Mouse (Mus musculus) stomach, postnatal 0 days (tissue): Measurements from ENCODE around the gene Opalin.

Source experiments
- CTCF ChIP-seq: IDR thresholded peaks from 2 replicates; pipeline ENCODE4 v1.5.1; 2016; ENCODE audit warnings: antibody characterized with exemption, low read depth, mild to moderate bottlenecking, moderate library complexity
- EP300 ChIP-seq: optimal IDR thresholded peaks from 2 replicates; pipeline ENCODE3; 2016; ENCODE audit warnings: antibody characterized with exemption

DNA sequence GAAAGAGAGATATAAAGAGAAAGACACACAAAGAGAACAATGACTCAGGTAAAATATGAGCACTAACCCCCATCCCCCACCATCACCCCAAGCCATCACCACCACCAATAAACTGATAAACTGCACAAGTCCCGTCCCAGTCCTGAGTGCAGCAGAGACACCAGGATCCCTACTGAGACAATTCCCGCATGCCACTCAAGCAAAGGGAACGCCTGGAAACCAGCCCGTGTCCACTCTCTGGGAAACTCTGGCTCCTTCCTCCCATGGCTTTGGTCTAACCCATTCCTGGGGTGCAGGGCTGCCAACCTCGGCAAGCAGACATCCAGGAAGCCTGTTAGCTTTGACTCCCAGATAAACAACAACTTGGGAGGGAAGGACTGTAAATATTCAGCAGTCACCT, 33.1 kb upstream of the Opalin start:
- no peak for TF ChIP-seq EP300
- TF ChIP-seq CTCF = no peak
